Mouse (Mus musculus) kidney, embryonic 15.5 days (tissue): Measurements from ENCODE around the gene H2afz. TPM values are rescaled to one million over a fixed set of nuclear protein-coding genes. Genes with fewer than 3 reads are reported as not detected.

Source experiments
- ATAC-seq: fragments of 200-750 bp; cut with Nextera tagmentation; replicated peaks from 2 replicates; pipeline ENCODE4 v1.8.0; 2017; ENCODE audit warnings: moderate TSS enrichment; ENCODE audit not compliant: low FRiP score
- H3K27ac ChIP-seq: fragments of 300-500 bp; sonication (generic); 2 replicates; pipeline ENCODE4 v1.5.1; 2015; ENCODE audit warnings: mild to moderate bottlenecking, inconsistent platforms
- H3K27me3 ChIP-seq: fragments of 300-500 bp; sonication (generic); 2 replicates; pipeline ENCODE4 v1.6.1; 2015; ENCODE audit warnings: inconsistent platforms
- H3K36me3 ChIP-seq: fragments of 300-500 bp; sonication (generic); 2 replicates; pipeline ENCODE4 v1.6.1; 2015; ENCODE audit warnings: inconsistent platforms
- H3K4me1 ChIP-seq: fragments of 300-500 bp; sonication (generic); 2 replicates; pipeline ENCODE4 v1.6.1; 2015; ENCODE audit warnings: inconsistent platforms
- H3K4me2 ChIP-seq: fragments of 300-500 bp; sonication (generic); 2 replicates; pipeline ENCODE4 v1.6.1; 2015; ENCODE audit warnings: moderate library complexity, mild to moderate bottlenecking, inconsistent platforms
- H3K4me3 ChIP-seq: fragments of 300-500 bp; sonication (generic); replicated peaks from 2 replicates; pipeline ENCODE4 v1.5.1; 2015; ENCODE audit warnings: mild to moderate bottlenecking, inconsistent platforms
- H3K9ac ChIP-seq: fragments of 300-500 bp; sonication (generic); 2 replicates; pipeline ENCODE4 v1.6.1; 2015; ENCODE audit warnings: mild to moderate bottlenecking, inconsistent platforms
- H3K9me3 ChIP-seq: fragments of 300-500 bp; sonication (generic); replicated peaks from 2 replicates; pipeline ENCODE4 v1.6.1; 2016; ENCODE audit warnings: inconsistent platforms
- WGBS: fragments of 180-500 bp; shearing (Covaris S2); methylation state at CpG from one replicate; pipeline ENCODE4 v1.1.7; 2015; ENCODE audit warnings: mixed read lengths; 5-methylcytosine and 5-hydroxymethylcytosine counted together
- polyA plus RNA-seq: library from polyadenylated mRNA; unstranded; fragments of >200 nt; fragmentation: Nextera tagmentation; extraction: Ambion mirVana; gene quantifications from 2 replicates; pipeline ENCODE4 v1.2.1, GENCODE M21; 2015

H2afz gene
- polyA plus RNA-seq, 1 experiment from 2014 or later, result 2,163 TPM

- peak; percentile 31 for ATAC-seq
- under 1% methylated on average over 63 of the region's 74 CpGs for WGBS
Measured at GRCm38 (mm10) chr3:137864988-137865982, 998 bp downstream of the H2afz start.

DNA sequence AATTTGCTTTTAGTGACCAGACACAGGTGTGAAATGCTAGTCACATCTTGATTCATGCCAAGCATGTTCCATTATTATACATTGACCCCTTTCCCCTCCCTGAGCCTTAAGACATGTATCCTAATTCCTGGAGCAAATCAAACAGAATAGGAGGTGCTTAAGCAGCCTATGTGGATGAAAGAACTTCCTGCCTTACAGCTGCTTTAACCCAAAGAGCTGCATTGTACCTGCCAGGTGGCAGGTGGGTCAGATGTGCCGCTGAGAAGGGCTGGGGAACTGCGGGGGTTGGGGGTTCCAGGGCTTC lies 2.8 kb downstream of the H2afz start:
- H3K27me3 ChIP-seq, result no peaks in the 10 kb centered on the region
- H3K36me3 ChIP-seq, result peaks cover 12% of the 10 kb centered on the region; the same call in 1 of the 2 replicates
- H3K27ac ChIP-seq, result peak overlapping the region; percentile 99
- H3K9me3 ChIP-seq, result no peaks in the 10 kb centered on the region
- peaks cover 28% of the 10 kb centered on the region for H3K4me1 ChIP-seq
- 2% methylated on average over 2 of the region's 2 CpGs for WGBS
- peak overlapping the region; percentile 85 for H3K4me3 ChIP-seq
- H3K4me2 ChIP-seq, result peak overlapping the region; percentile 88
- ATAC-seq, result no peak
- peak overlapping the region; percentile 97 for H3K9ac ChIP-seq

More at GRCm38 (mm10) chr3:137864988-137865982, 998 bp downstream of the H2afz start:
- Histone ChIP-seq H3K4me1 (peaks cover 28% of the 10 kb centered on the region), H3K9ac (peak overlapping the region; percentile 97), H3K27me3 (no peaks in the 10 kb centered on the region), H3K4me3 (peak overlapping the region; percentile 85), H3K36me3 (peaks cover 12% of the 10 kb centered on the region; the same call in 1 of the 2 replicates), H3K4me2 (peak overlapping the region; percentile 68), H3K9me3 (no peaks in the 10 kb centered on the region), H3K27ac (peak overlapping the region; percentile 99)

- no peaks in the 10 kb centered on the region for H3K27me3 ChIP-seq
- under 1% methylated on average over 77 of the region's 94 CpGs for WGBS
Measured at GRCm38 (mm10) chr3:137867437-137868093, 3.3 kb downstream of the H2afz start, which contains the start of gene Dnajb14. TSS of gene Dnajb14 (plus strand) at chr3:137867675.

DNA sequence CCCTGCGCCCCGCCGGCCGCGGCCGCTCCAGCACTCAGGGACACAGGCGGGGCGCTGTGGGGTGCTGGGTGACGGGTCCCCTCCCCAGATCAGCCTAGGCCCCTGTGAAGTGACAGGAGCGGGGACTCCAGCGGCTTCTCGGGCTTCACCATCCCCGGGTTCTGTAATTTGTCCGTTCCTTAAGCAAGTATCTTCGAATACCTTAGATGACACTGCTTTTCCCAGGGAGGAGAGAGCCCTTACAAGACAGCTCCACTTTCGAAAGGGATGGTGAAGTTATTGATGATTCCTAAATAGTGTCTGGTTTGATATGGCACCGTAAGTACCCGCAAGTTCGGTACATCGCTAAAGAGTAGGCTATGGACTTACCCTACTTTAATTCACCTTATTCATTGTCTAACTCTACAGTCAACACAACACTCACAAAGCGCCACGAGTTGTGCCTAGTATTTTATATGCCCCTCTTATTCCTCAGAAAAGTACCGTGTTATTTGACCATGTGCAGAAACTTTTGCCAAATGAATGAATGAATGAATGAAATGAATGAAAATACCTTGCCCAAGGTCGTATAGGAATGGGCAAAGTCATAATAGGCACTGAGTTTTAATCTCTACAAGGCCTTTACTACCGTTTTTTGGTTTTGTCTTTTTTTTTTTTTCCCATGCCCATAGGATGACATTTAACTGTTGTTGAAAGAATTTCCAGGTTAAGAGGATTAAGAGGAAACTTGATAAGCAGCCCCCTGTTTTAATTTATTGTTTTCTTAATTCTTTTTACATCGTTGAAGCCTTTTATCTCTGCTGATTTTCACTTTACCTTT lies 4.0 kb downstream of the H2afz start:
- WGBS, result 3% methylated on average over 26 of the region's 26 CpGs
- peak; percentile 3; the same call in 1 of the 2 replicates for ATAC-seq

More at GRCm38 (mm10) chr3:137867437-137868093, 3.3 kb downstream of the H2afz start, which contains the start of gene Dnajb14:
- Histone ChIP-seq H3K27ac (peak within 1 kb of the TSS; percentile 99), H3K4me1 (peaks cover 28% of the 10 kb centered on the region), H3K9ac (peak within 1 kb of the TSS; percentile 97), H3K4me2 (peak within 1 kb of the TSS; percentile 88), H3K4me3 (peak within 1 kb of the TSS; percentile 85), H3K9me3 (no peaks in the 10 kb centered on the region), H3K36me3 (peaks cover 12% of the 10 kb centered on the region; the same call in 1 of the 2 replicates)
- peak; percentile 40 for ATAC-seq

GRCm38 (mm10) chr3:137869395-137869794 lies 5.1 kb downstream of the H2afz start:
- peaks cover 22% of the 10 kb centered on the region for H3K4me1 ChIP-seq
- H3K27ac ChIP-seq, result no peak overlapping the region
- H3K9me3 ChIP-seq, result no peaks in the 10 kb centered on the region
- no peak overlapping the region for H3K9ac ChIP-seq
- H3K4me3 ChIP-seq, result no peak overlapping the region
- no peak for ATAC-seq
- peak overlapping the region; percentile 88; the same call in 1 of the 2 replicates for H3K4me2 ChIP-seq
- WGBS, result 84% methylated on average over 9 of the region's 9 CpGs
- peaks cover 14% of the 10 kb centered on the region; the same call in 1 of the 2 replicates for H3K36me3 ChIP-seq
- H3K27me3 ChIP-seq, result no peaks in the 10 kb centered on the region

More for the DNA sequence above, 4.0 kb downstream of the H2afz start:
- Histone ChIP-seq H3K36me3 (peaks cover 12% of the 10 kb centered on the region; the same call in 1 of the 2 replicates), H3K27ac (peak overlapping the region; percentile 99), H3K4me1 (peaks cover 26% of the 10 kb centered on the region), H3K4me3 (peak overlapping the region; percentile 85), H3K9me3 (no peaks in the 10 kb centered on the region), H3K4me2 (peak overlapping the region; percentile 88), H3K27me3 (no peaks in the 10 kb centered on the region), H3K9ac (peak overlapping the region; percentile 97)

GRCm38 (mm10) chr3:137879313-137879712 lies 15.0 kb downstream of the H2afz start:
- H3K27ac ChIP-seq, result no peak overlapping the region
- no peaks in the 10 kb centered on the region for H3K27me3 ChIP-seq
- no peaks in the 10 kb centered on the region for H3K4me1 ChIP-seq
- H3K4me3 ChIP-seq, result no peak overlapping the region
- no peak for ATAC-seq
- H3K9ac ChIP-seq, result no peak overlapping the region
- H3K36me3 ChIP-seq, result peaks cover 13% of the 10 kb centered on the region
- WGBS, result 89% methylated on average over 3 of the region's 3 CpGs
- H3K9me3 ChIP-seq, result no peaks in the 10 kb centered on the region
- no peak overlapping the region for H3K4me2 ChIP-seq

GRCm38 (mm10) chr3:137880109-137880748 lies 15.9 kb downstream of the H2afz start:
- Histone ChIP-seq H3K4me1 (no peaks in the 10 kb centered on the region), H3K9ac (no peak overlapping the region), H3K9me3 (no peaks in the 10 kb centered on the region), H3K36me3 (peaks cover 13% of the 10 kb centered on the region), H3K27me3 (no peaks in the 10 kb centered on the region), H3K4me2 (no peak overlapping the region), H3K4me3 (no peak overlapping the region), H3K27ac (no peak overlapping the region)
- no peak for ATAC-seq
- 77% methylated on average over 4 of the region's 4 CpGs for WGBS

DNA sequence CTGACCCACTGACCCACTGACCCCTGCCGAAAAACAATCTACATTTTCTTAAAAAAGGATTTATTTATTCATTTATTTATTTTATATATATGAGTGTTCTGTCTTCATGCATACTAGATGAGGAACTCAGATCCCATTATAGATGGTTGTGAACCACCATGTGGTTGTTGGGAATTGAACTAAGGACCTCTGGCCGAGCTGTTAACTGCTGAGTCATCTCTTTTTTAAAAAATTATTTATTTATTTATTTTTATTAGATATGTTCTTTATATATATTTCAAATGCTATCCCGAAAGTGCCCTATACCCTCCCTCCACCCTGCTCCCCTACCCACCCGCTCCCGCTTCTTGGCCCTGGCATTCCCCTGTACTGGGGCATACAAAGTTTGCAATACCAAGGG lies 16.8 kb downstream of the H2afz start:
- Histone ChIP-seq H3K9me3 (no peaks in the 10 kb centered on the region), H3K27me3 (no peaks in the 10 kb centered on the region), H3K27ac (no peak overlapping the region), H3K4me3 (no peak overlapping the region), H3K4me1 (no peaks in the 10 kb centered on the region), H3K4me2 (no peak overlapping the region), H3K9ac (no peak overlapping the region), H3K36me3 (peaks cover 10% of the 10 kb centered on the region)
- no peak for ATAC-seq
- WGBS, result 95% methylated on average over 5 of the region's 5 CpGs

DNA sequence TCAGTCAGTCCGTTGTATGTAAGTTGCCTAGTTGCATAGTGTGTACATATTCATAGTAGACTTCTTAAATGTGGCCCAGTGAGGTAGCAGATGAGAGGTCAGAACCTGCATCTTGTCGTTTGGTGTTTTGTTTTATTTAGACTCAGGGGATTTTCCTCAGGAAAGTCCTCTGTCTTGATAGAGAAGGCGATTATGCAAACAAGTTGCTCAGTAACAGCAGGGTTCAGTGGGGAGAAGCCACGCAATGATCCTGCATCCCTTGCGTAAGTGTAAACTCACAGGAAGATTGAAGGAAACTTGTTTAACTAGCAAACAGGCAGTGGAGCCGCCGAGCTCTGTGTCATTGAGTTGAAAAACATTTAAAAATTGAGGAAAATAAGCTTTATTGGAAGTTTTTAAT lies 23.7 kb downstream of the H2afz start:
- no peak overlapping the region for H3K4me2 ChIP-seq
- 89% methylated on average over 7 of the region's 7 CpGs for WGBS
- no peaks in the 10 kb centered on the region for H3K27me3 ChIP-seq
- H3K36me3 ChIP-seq, result peaks cover 32% of the 10 kb centered on the region
- H3K9ac ChIP-seq, result no peak overlapping the region
- H3K4me1 ChIP-seq, result no peaks in the 10 kb centered on the region
- no peak overlapping the region for H3K4me3 ChIP-seq
- H3K9me3 ChIP-seq, result no peaks in the 10 kb centered on the region
- no peak overlapping the region for H3K27ac ChIP-seq
- ATAC-seq, result no peak

- H3K9me3 ChIP-seq, result no peaks in the 10 kb centered on the region
- no peak overlapping the region for H3K4me2 ChIP-seq
- H3K36me3 ChIP-seq, result peaks cover 56% of the 10 kb centered on the region
- H3K4me3 ChIP-seq, result no peak overlapping the region
- H3K27ac ChIP-seq, result no peak overlapping the region
- H3K27me3 ChIP-seq, result no peaks in the 10 kb centered on the region
- no peak overlapping the region for H3K9ac ChIP-seq
- ATAC-seq, result no peak
- WGBS, result 86% methylated on average over 3 of the region's 3 CpGs
- H3K4me1 ChIP-seq, result no peaks in the 10 kb centered on the region
Measured at GRCm38 (mm10) chr3:137891089-137891488, 26.8 kb downstream of the H2afz start.

DNA sequence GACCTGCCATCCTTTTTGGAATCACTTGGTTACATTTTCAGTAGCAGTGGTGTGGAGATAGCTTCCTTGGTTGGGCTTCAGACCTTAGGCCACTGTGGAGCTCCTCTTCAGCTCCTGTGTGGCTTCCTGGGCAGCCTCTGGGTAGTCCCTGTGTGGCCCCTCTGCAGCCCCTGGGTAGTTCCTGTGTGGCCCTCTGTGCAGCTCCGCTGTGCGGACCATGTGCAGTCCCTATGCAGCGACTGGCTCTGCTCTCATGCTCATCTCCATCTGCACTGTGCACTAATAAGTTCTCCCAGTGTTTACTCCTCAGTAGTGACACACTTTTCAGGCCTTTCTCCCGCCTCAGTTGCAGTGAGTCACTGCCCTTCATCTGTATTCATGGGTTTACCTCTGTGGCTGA lies 27.8 kb downstream of the H2afz start:
- no peaks in the 10 kb centered on the region for H3K4me1 ChIP-seq
- WGBS, result 96% methylated on average over 4 of the region's 4 CpGs
- no peak for ATAC-seq

More for the DNA sequence above, 27.8 kb downstream of the H2afz start:
- no peak overlapping the region for H3K4me2 ChIP-seq
- no peaks in the 10 kb centered on the region for H3K9me3 ChIP-seq
- peaks cover 52% of the 10 kb centered on the region for H3K36me3 ChIP-seq
- no peak overlapping the region for H3K27ac ChIP-seq
- no peaks in the 10 kb centered on the region for H3K27me3 ChIP-seq
- H3K9ac ChIP-seq, result no peak overlapping the region
- H3K4me3 ChIP-seq, result no peak overlapping the region
